Mouse (Mus musculus): ENCODE data around the gene Dram2.

- no peak for TF ChIP-seq FLI1 (IDR thresholded peaks at IDR 0.05; ENCODE audit: low read length)
- no peak for TF ChIP-seq GATA1 (IDR thresholded peaks at IDR 0.05; ENCODE audit: borderline replicate concordance, low read length)
These were observed 2.8 kb upstream of the Dram2 start for GRCm38 (mm10) chr3:106544721-106545316.

Measured in megakaryocyte, embryonic 14.5 days (primary cell).